Mouse (Mus musculus) intestine, embryonic 14.5 days (tissue): ENCODE measurements around the gene Pign. TPM values are rescaled to one million over a fixed set of nuclear protein-coding genes. Genes with fewer than 3 reads are reported as not detected.
A peak's percentile ranks its signal among the peaks of the same experiment; 100 is the strongest.

Source experiments
- ATAC-seq: fragments of 200-750 bp; cut with Nextera tagmentation; replicated peaks from 2 replicates; pipeline ENCODE4 v1.8.0; 2017; ENCODE audit warnings: low read depth, moderate number of reproducible peaks, moderate TSS enrichment, moderate library complexity; ENCODE audit not compliant: low FRiP score, low TSS enrichment
- DNase-seq: peaks from one replicate; pipeline ENCODE4 v3.0.0-alpha.2; 2018; ENCODE audit warnings: low spot score
- H3K27ac ChIP-seq: fragments of 300-500 bp; sonication (generic); 2 replicates; pipeline ENCODE4 v1.5.1; 2014; ENCODE audit warnings: low read depth, mild to moderate bottlenecking, control low read depth
- H3K27me3 ChIP-seq: fragments of 300-500 bp; sonication (generic); replicated peaks from 2 replicates; pipeline ENCODE4 v1.6.1; 2014; ENCODE audit warnings: low read length, control low read depth; ENCODE audit not compliant: control insufficient read depth, insufficient read depth
- H3K36me3 ChIP-seq: fragments of 300-500 bp; sonication (generic); 2 replicates; pipeline ENCODE4 v1.6.1; 2014; ENCODE audit warnings: low read length, control low read depth; ENCODE audit not compliant: control insufficient read depth, insufficient read depth
- H3K4me1 ChIP-seq: fragments of 300-500 bp; sonication (generic); replicated peaks from 2 replicates; pipeline ENCODE4 v1.6.1; 2014; ENCODE audit warnings: low read length, control low read depth, mixed read lengths; ENCODE audit not compliant: control insufficient read depth, insufficient read depth
- H3K4me2 ChIP-seq: fragments of 300-500 bp; sonication (generic); 2 replicates; pipeline ENCODE4 v1.6.1; 2014; ENCODE audit warnings: low read length
- H3K4me3 ChIP-seq: fragments of 300-500 bp; sonication (generic); 2 replicates; pipeline ENCODE4 v1.5.1; 2014; ENCODE audit warnings: low read depth, low read length, control low read depth, mixed read lengths
- H3K9ac ChIP-seq: fragments of 300-500 bp; sonication (generic); 2 replicates; pipeline ENCODE4 v1.6.1; 2014; ENCODE audit warnings: mild to moderate bottlenecking, low read length
- H3K9me3 ChIP-seq: fragments of 300-500 bp; sonication (generic); 2 replicates; pipeline ENCODE4 v1.6.1; 2016; ENCODE audit warnings: low read length, control low read depth; ENCODE audit not compliant: control insufficient read depth
- WGBS: fragments of 180-500 bp; shearing (Covaris S2); extraction: QIAGEN DNeasy Blood & Tissue Kit; methylation state at CpG from one replicate; pipeline ENCODE4 v1.1.7; 2014; 5-methylcytosine and 5-hydroxymethylcytosine counted together
- polyA plus RNA-seq: library from polyadenylated mRNA; unstranded; fragments of >200 nt; fragmentation: Nextera tagmentation; extraction: Ambion mirVana; gene quantifications from 2 replicates; pipeline ENCODE4 v1.2.1, GENCODE M21; 2014

Pign gene
- polyA plus RNA-seq, 1 experiment from 2014 or later, result 16.8 TPM

- H3K4me1 ChIP-seq, result no peaks in the 10 kb centered on the region
- peaks cover 10% of the 10 kb centered on the region for H3K36me3 ChIP-seq
- no peak overlapping the region for H3K9ac ChIP-seq
- H3K4me3 ChIP-seq, result no peak overlapping the region
- ATAC-seq (no peak), DNase-seq (no peak)
- no peak overlapping the region for H3K4me2 ChIP-seq
- no peak overlapping the region for H3K27ac ChIP-seq
- H3K27me3 ChIP-seq, result no peaks in the 10 kb centered on the region
- no peaks in the 10 kb centered on the region for H3K9me3 ChIP-seq
- 94% methylated on average over 2 of the region's 2 CpGs for WGBS
These were observed 11.3 kb upstream of the Pign start for GRCm38 (mm10) chr1:105674763-105675162.

GRCm38 (mm10) chr1:105669700-105670099, 6.2 kb upstream of the Pign start:
- Histone ChIP-seq H3K4me3 (no peak overlapping the region), H3K9me3 (no peaks in the 10 kb centered on the region), H3K36me3 (0 out of 2 replicates have a peak, but pooled peaks cover 3% of the 10 kb centered on the region), H3K27ac (no peak overlapping the region), H3K4me2 (no peak overlapping the region), H3K27me3 (no peaks in the 10 kb centered on the region), H3K9ac (no peak overlapping the region), H3K4me1 (peaks cover 5% of the 10 kb centered on the region; the same call in 1 of the 2 replicates)
- DNase-seq (no peak), ATAC-seq (no peak)

- no peaks in the 10 kb centered on the region for H3K9me3 ChIP-seq
- ATAC-seq, result peak; percentile 14; the same call in 1 of the 2 replicates
- H3K4me2 ChIP-seq, result peak overlapping the region; percentile 82
- no peaks in the 10 kb centered on the region for H3K27me3 ChIP-seq
- peaks cover 14% of the 10 kb centered on the region; the same call in 1 of the 2 replicates for H3K4me1 ChIP-seq
- H3K4me3 ChIP-seq, result peak overlapping the region; percentile 80
- H3K9ac ChIP-seq, result peak overlapping the region; percentile 69
- WGBS, result under 1% methylated on average over 68 of the region's 68 CpGs
- 0 out of 2 replicates have a peak, but pooled peaks cover 3% of the 10 kb centered on the region for H3K36me3 ChIP-seq
- H3K27ac ChIP-seq, result 0 out of 2 replicates have a peak overlapping the region, but pooled peaks have one; percentile 24
- DNase-seq, result no peak
These were observed 710 bp upstream of the Pign start for GRCm38 (mm10) chr1:105663962-105664812.

GRCm38 (mm10) chr1:105662820-105663170, 682 bp downstream of the Pign start:
- Histone ChIP-seq H3K9me3 (no peaks in the 10 kb centered on the region), H3K9ac (peak overlapping the region; percentile 60), H3K4me1 (peaks cover 14% of the 10 kb centered on the region; the same call in 1 of the 2 replicates), H3K27me3 (no peaks in the 10 kb centered on the region), H3K4me2 (peak overlapping the region; percentile 78), H3K27ac (no peak overlapping the region), H3K4me3 (peak overlapping the region; percentile 80), H3K36me3 (0 out of 2 replicates have a peak, but pooled peaks cover 6% of the 10 kb centered on the region)
- 8% methylated on average over 6 of the region's 6 CpGs for WGBS
- ATAC-seq (no peak), DNase-seq (no peak)

GRCm38 (mm10) chr1:105660015-105660414, 3.5 kb downstream of the Pign start:
- peaks cover 27% of the 10 kb centered on the region for H3K36me3 ChIP-seq
- no peak overlapping the region for H3K4me3 ChIP-seq
- no peak overlapping the region for H3K27ac ChIP-seq
- 21% methylated on average over 3 of the region's 3 CpGs for WGBS
- H3K4me2 ChIP-seq, result no peak overlapping the region
- ATAC-seq (no peak), DNase-seq (no peak)
- peaks cover 12% of the 10 kb centered on the region; the same call in 1 of the 2 replicates for H3K4me1 ChIP-seq
- H3K9ac ChIP-seq, result no peak overlapping the region
- no peaks in the 10 kb centered on the region for H3K9me3 ChIP-seq
- no peaks in the 10 kb centered on the region for H3K27me3 ChIP-seq

GRCm38 (mm10) chr1:105653981-105654380, 9.5 kb downstream of the Pign start:
- Histone ChIP-seq H3K9me3 (no peaks in the 10 kb centered on the region), H3K4me3 (no peak overlapping the region), H3K27me3 (no peaks in the 10 kb centered on the region), H3K36me3 (peaks cover 39% of the 10 kb centered on the region), H3K4me1 (no peaks in the 10 kb centered on the region), H3K27ac (no peak overlapping the region), H3K9ac (no peak overlapping the region), H3K4me2 (no peak overlapping the region)
- WGBS, result 98% methylated on average over 1 of the region's 1 CpGs
- DNase-seq (no peak), ATAC-seq (no peak)

- no peak overlapping the region for H3K9ac ChIP-seq
- H3K9me3 ChIP-seq, result no peaks in the 10 kb centered on the region
- DNase-seq, result no peak
- H3K27me3 ChIP-seq, result no peaks in the 10 kb centered on the region
- ATAC-seq, result no peak
- H3K4me1 ChIP-seq, result no peaks in the 10 kb centered on the region
- H3K27ac ChIP-seq, result no peak overlapping the region
- H3K36me3 ChIP-seq, result peaks cover 30% of the 10 kb centered on the region
- WGBS, result 90% methylated on average over 1 of the region's 1 CpGs
- H3K4me3 ChIP-seq, result no peak overlapping the region
- no peak overlapping the region for H3K4me2 ChIP-seq
These were observed 12.8 kb downstream of the Pign start for GRCm38 (mm10) chr1:105650650-105651049.

GRCm38 (mm10) chr1:105644093-105644492, 19.4 kb downstream of the Pign start:
- H3K4me1 ChIP-seq, result no peaks in the 10 kb centered on the region
- no peak overlapping the region for H3K4me3 ChIP-seq
- no peak overlapping the region for H3K27ac ChIP-seq
- H3K27me3 ChIP-seq, result no peaks in the 10 kb centered on the region
- H3K9ac ChIP-seq, result no peak overlapping the region
- H3K9me3 ChIP-seq, result no peaks in the 10 kb centered on the region
- 91% methylated on average over 3 of the region's 3 CpGs for WGBS
- H3K36me3 ChIP-seq, result peaks cover 21% of the 10 kb centered on the region
- DNase-seq (no peak), ATAC-seq (no peak)
- no peak overlapping the region for H3K4me2 ChIP-seq

GRCm38 (mm10) chr1:105630481-105630880, 33.0 kb downstream of the Pign start:
- Histone ChIP-seq H3K4me1 (no peaks in the 10 kb centered on the region), H3K4me2 (no peak overlapping the region), H3K27ac (no peak overlapping the region), H3K4me3 (no peak overlapping the region), H3K9ac (no peak overlapping the region), H3K27me3 (no peaks in the 10 kb centered on the region), H3K36me3 (no peaks in the 10 kb centered on the region), H3K9me3 (no peaks in the 10 kb centered on the region)
- WGBS, result 41% methylated on average over 3 of the region's 3 CpGs
- no peak for ATAC-seq
- DNase-seq, result no peak
